ENCODE assay signal across 11 mouse cellular contexts in the genomic region with DNA sequence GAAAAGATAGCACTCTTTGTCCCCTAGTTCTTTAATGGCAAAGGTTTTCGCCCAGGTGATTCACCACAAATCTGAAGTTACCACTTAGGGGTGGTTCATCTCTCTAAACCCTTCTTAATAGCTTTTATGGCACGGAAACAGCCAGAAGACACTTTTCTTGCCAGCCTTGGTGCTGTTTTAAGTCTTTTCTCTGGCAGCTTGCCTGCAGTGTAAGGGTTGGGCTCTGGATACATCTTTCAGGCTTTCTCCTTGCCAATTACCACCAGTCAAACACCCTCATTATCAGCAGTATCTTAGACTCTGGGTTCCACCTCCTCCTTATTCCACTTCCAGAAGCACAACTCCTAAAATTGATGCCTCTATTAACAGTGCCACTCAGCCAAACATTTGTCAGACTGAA.
"Had no signal": no experiment of that assay in that cellular context is flagged by ENCODE, and none has a peak within 500 bp of the region (broad histone marks: within the 10 kb centered on the region; RNA-seq: fewer than 3 reads in every experiment).

No protein-coding gene starts in this region.

- H3K36me3 ChIP-seq: limb, embryonic 15.5 days; liver, embryonic 12.5 days; midbrain, embryonic 12.5 days; neural tube, embryonic 15.5 days had no signal

- H3K4me1 ChIP-seq: limb, embryonic 15.5 days; liver, embryonic 12.5 days; midbrain, embryonic 12.5 days; neural tube, embryonic 15.5 days had no signal

- H3K9me3 ChIP-seq: limb, embryonic 15.5 days; liver, embryonic 12.5 days; midbrain, embryonic 12.5 days; neural tube, embryonic 15.5 days had no signal

- H3K27me3 ChIP-seq: limb, embryonic 15.5 days; liver, embryonic 12.5 days; midbrain, embryonic 12.5 days; neural tube, embryonic 15.5 days had no signal

- H3K27ac ChIP-seq: limb, embryonic 15.5 days; liver, embryonic 12.5 days; midbrain, embryonic 12.5 days; neural tube, embryonic 15.5 days had no signal

- DNase-seq: kidney, adult 2 months; kidney, postnatal 36 days; layer of hippocampus, adult 9-11 months; layer of hippocampus, postnatal 36 days; right cerebral cortex, postnatal 14 days; thymus, postnatal 4 days had no signal

- H3K4me2 ChIP-seq: limb, embryonic 15.5 days; liver, embryonic 12.5 days; midbrain, embryonic 12.5 days; neural tube, embryonic 15.5 days had no signal

- H3K9ac ChIP-seq: limb, embryonic 15.5 days; liver, embryonic 12.5 days; midbrain, embryonic 12.5 days; neural tube, embryonic 15.5 days had no signal

- ATAC-seq: liver, embryonic 12.5 days had no signal

- H3K4me3 ChIP-seq: limb, embryonic 15.5 days; liver, embryonic 12.5 days; midbrain, embryonic 12.5 days; myocyte; neural tube, embryonic 15.5 days had no signal
